In genomic region chr8:54509221-54509721, GRCm38 (mm10) we compare ENCODE assay signal across 8 mouse cellular contexts. TPM values are rescaled to one million over a fixed set of nuclear protein-coding genes. Genes with fewer than 3 reads are reported as not detected.
DNase-seq lines count a peak whose midpoint lies in the region; ATAC-seq and TF ChIP-seq lines count a peak whose summit lies in the region.

No protein-coding gene starts in this region.

- no peaks in the 10 kb centered on the region for H3K9me3 ChIP-seq in forebrain, embryonic 15.5 days
- no peaks in the 10 kb centered on the region for H3K9me3 ChIP-seq in kidney, embryonic 14.5 days (ENCODE audit: control insufficient read depth, low read length)
- no peaks in the 10 kb centered on the region for H3K9me3 ChIP-seq in limb, embryonic 14.5 days (ENCODE audit: control insufficient read depth, low read length)

- no peaks in the 10 kb centered on the region for H3K36me3 ChIP-seq in forebrain, embryonic 15.5 days
- no peaks in the 10 kb centered on the region for H3K36me3 ChIP-seq in kidney, embryonic 14.5 days (ENCODE audit: control insufficient read depth, insufficient read depth, low read length)
- H3K36me3 ChIP-seq in limb, embryonic 14.5 days (ENCODE audit: control insufficient read depth, insufficient read depth, low read length): no peaks in the 10 kb centered on the region
- no peaks in the 10 kb centered on the region for H3K36me3 ChIP-seq in thymus, adult 2 months (ENCODE audit: control insufficient read depth, insufficient read depth, low read length)

- H3K27ac ChIP-seq in forebrain, embryonic 15.5 days (replicated peaks): peak overlapping the region; percentile 64
- H3K27ac ChIP-seq in kidney, embryonic 14.5 days (ENCODE audit: low read depth, low read length): no peak overlapping the region
- H3K27ac ChIP-seq in limb, embryonic 14.5 days (replicated peaks; ENCODE audit: low read depth, low read length): no peak overlapping the region
- H3K27ac ChIP-seq in thymus, adult 2 months (ENCODE audit: control insufficient read depth, insufficient read depth, low read length): no peak overlapping the region

- H3K27me3 ChIP-seq in forebrain, embryonic 15.5 days: no peaks in the 10 kb centered on the region
- no peaks in the 10 kb centered on the region for H3K27me3 ChIP-seq in kidney, embryonic 14.5 days (ENCODE audit: control insufficient read depth, insufficient read depth, low read length)
- no peaks in the 10 kb centered on the region for H3K27me3 ChIP-seq in limb, embryonic 14.5 days (ENCODE audit: control insufficient read depth, insufficient read depth, low read length)
- H3K27me3 ChIP-seq in thymus, adult 2 months (ENCODE audit: control insufficient read depth, insufficient read depth, low read length): no peaks in the 10 kb centered on the region

- under 1% methylated on average over 10 of the region's 10 CpGs for WGBS in forebrain, embryonic 15.5 days
- 5% methylated on average over 10 of the region's 10 CpGs for WGBS in kidney, embryonic 14.5 days
- WGBS in limb, embryonic 14.5 days: 2% methylated on average over 10 of the region's 10 CpGs
- 12% methylated on average over 10 of the region's 10 CpGs for WGBS in thymus, adult 2 months

- TF ChIP-seq POLR2A in limb, embryonic 14.5 days (IDR thresholded peaks at IDR 0.05; ENCODE audit: borderline replicate concordance, extremely low read depth, insufficient read depth, insufficient read length): no peak
- TF ChIP-seq POLR2A in thymus, adult 2 months (IDR thresholded peaks at IDR 0.05; ENCODE audit: control insufficient read depth, extremely low read depth, insufficient read depth, low read length, poor library complexity): no peak

- peak overlapping the region; percentile 65 for H3K4me2 ChIP-seq in forebrain, embryonic 15.5 days (replicated peaks)
- H3K4me2 ChIP-seq in kidney, embryonic 14.5 days (replicated peaks; ENCODE audit: low read depth, low read length): peak overlapping the region; percentile 47
- peak overlapping the region; percentile 44 for H3K4me2 ChIP-seq in limb, embryonic 14.5 days (replicated peaks; ENCODE audit: low read depth, low read length, severe bottlenecking)

- TF ChIP-seq CTCF in thymus, adult 2 months (IDR thresholded peaks at IDR 0.05; ENCODE audit: borderline replicate concordance, control insufficient read depth, extremely low read depth, insufficient read depth, low read length, poor library complexity): no peak

- peak; percentile 88 for ATAC-seq in forebrain, embryonic 15.5 days (replicated peaks)
- peak; percentile 65; the same call in 1 of the 2 replicates for ATAC-seq in kidney, embryonic 14.5 days (ENCODE audit: low FRiP score, low TSS enrichment)
- ATAC-seq in limb, embryonic 14.5 days (ENCODE audit: low FRiP score, low read depth): peak; percentile 83
- ATAC-seq in neutrophil, adult 5-6 weeks (ENCODE audit: extremely low read depth, insufficient number of reproducible peaks, low FRiP score, poor library complexity, severe bottlenecking): peak; percentile 32; the same call in 1 of the 2 replicates

- peak; percentile 30 for DNase-seq in CD4-positive helper T cell, adult 2 months (ENCODE audit: low read depth, low spot score)
- DNase-seq in NIH3T3 (ENCODE audit: low read depth): peak; percentile 43
- DNase-seq in limb, embryonic 14.5 days (ENCODE audit: low spot score): peak; percentile 51
- no peak for DNase-seq in thymus, adult 2 months
- no peak for DNase-seq in thymus, postnatal 4 days

- H3K4me3 ChIP-seq in forebrain, embryonic 15.5 days: peak overlapping the region; percentile 43
- peak overlapping the region; percentile 17; the same call in 1 of the 2 replicates for H3K4me3 ChIP-seq in kidney, embryonic 14.5 days (ENCODE audit: low read length)
- H3K4me3 ChIP-seq in limb, embryonic 14.5 days (replicated peaks; ENCODE audit: low read length): peak overlapping the region; percentile 24
- no peak overlapping the region for H3K4me3 ChIP-seq in thymus, adult 2 months (ENCODE audit: control insufficient read depth, insufficient read depth, low read length)

- H3K9ac ChIP-seq in forebrain, embryonic 15.5 days (replicated peaks): peak overlapping the region; percentile 49
- no peak overlapping the region for H3K9ac ChIP-seq in kidney, embryonic 14.5 days (ENCODE audit: low read depth, low read length)
- no peak overlapping the region for H3K9ac ChIP-seq in limb, embryonic 14.5 days (ENCODE audit: low read depth, low read length, severe bottlenecking)

- H3K4me1 ChIP-seq in forebrain, embryonic 15.5 days: peaks cover 13% of the 10 kb centered on the region
- no peaks in the 10 kb centered on the region for H3K4me1 ChIP-seq in kidney, embryonic 14.5 days (ENCODE audit: control insufficient read depth, insufficient read depth, low read length)
- peaks cover 3% of the 10 kb centered on the region; the same call in 1 of the 2 replicates for H3K4me1 ChIP-seq in limb, embryonic 14.5 days (ENCODE audit: control insufficient read depth, insufficient read depth, low read length)
- no peaks in the 10 kb centered on the region for H3K4me1 ChIP-seq in thymus, adult 2 months (replicated peaks; ENCODE audit: control insufficient read depth, insufficient read depth, low read length)

RNA-seq across cellular contexts. Expression of gene Asb5, which starts 20.1 kb away (rescaled TPM):
- 6.1 and 7.7 TPM in 2 replicates for polyA plus RNA-seq in forebrain, embryonic 15.5 days (2015; fragmentation: Nextera tagmentation; extraction: Ambion mirVana)
- 7.0 and 9.7 TPM in 2 replicates for polyA plus RNA-seq in kidney, embryonic 14.5 days (2014; fragmentation: Nextera tagmentation; extraction: Ambion mirVana)
- polyA plus RNA-seq in limb, embryonic 14.5 days (2012; rRNA removed): 1.2 and 1.3 TPM in 2 replicates
- 6.4 and 7.0 TPM in 2 replicates for polyA plus RNA-seq in limb, embryonic 14.5 days (2014; fragmentation: Nextera tagmentation; extraction: Ambion mirVana)
- total RNA-seq in neutrophil, adult 5-6 weeks (2017): 1.2 TPM in 1 of 2 replicates, not detected in the other
- 1.8 and 2.1 TPM in 2 replicates for polyA plus RNA-seq in thymus, adult 2 months (2012; rRNA removed)

RNA-seq across cellular contexts. Expression of gene Spcs3, which starts 20.5 kb away (rescaled TPM):
- 58.9 and 60.6 TPM in 2 replicates for polyA plus RNA-seq in forebrain, embryonic 15.5 days (2015; fragmentation: Nextera tagmentation; extraction: Ambion mirVana)
- polyA plus RNA-seq in kidney, embryonic 14.5 days (2014; fragmentation: Nextera tagmentation; extraction: Ambion mirVana): 66.2 and 99.4 TPM in 2 replicates
- polyA plus RNA-seq in limb, embryonic 14.5 days (2012; rRNA removed): 35.0 and 39.7 TPM in 2 replicates
- 85.1 and 86.5 TPM in 2 replicates for polyA plus RNA-seq in limb, embryonic 14.5 days (2014; fragmentation: Nextera tagmentation; extraction: Ambion mirVana)
- total RNA-seq in neutrophil, adult 5-6 weeks (2017): 26.6 and 35.5 TPM in 2 replicates
- polyA plus RNA-seq in thymus, adult 2 months (2012; rRNA removed): 14.3 and 14.4 TPM in 2 replicates

Comparison
In these comparisons a context has a peak if more than half of its experiments do, and no peak if none do; other contexts are left out.
1. DNase-seq: peak in CD4-positive helper T cell, adult 2 months (single experiment), NIH3T3 (single experiment) and limb, embryonic 14.5 days (single experiment); none in thymus, adult 2 months (single experiment) and thymus, postnatal 4 days (single experiment).
2. ATAC-seq: peak in every context shown above with its lines; median percentile 88 in forebrain, embryonic 15.5 days; 83 in limb, embryonic 14.5 days; 65 in kidney, embryonic 14.5 days; 32 in neutrophil, adult 5-6 weeks.
3. Peak in every context shown above with its lines, with median percentiles within 50 percentile points of each other: H3K4me2 ChIP-seq.